Mouse (Mus musculus): Measurements from ENCODE around the gene Ces4a.

DNA sequence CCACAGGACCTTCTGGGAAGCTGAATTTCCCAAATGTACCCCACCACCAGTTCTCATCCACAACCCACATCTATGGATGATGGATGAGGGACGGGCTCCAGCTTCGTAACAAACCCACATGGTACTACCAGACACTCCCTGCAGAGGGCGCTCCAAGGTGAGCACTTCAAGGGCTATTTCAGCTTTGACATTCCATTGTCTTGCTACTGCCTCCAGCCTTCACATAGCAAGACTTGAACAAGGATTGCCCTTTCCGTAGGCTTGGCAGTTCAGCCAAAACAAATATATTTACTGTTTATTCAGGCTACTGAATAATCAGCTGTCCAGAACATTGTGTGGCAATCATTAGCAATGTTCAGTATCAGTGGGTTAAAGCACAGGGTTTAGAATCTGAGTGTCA lies 6.8 kb downstream of the Ces4a start:
- TF ChIP-seq CTCF (IDR thresholded peaks at IDR 0.05; ENCODE audit: extremely low read depth, insufficient read depth, insufficient read length, insufficient replicate concordance), result peak; percentile 68; the same call in 1 of the 2 replicates
- no peak for TF ChIP-seq POLR2A (IDR thresholded peaks at IDR 0.05; ENCODE audit: low read depth, low read length)

Measured in spleen, adult 2 months (tissue).